Mouse (Mus musculus) c-Kit-negative CD71-positive TER-119-positive erythroid progenitor cells, embryonic 14.5 days (primary cell): ENCODE measurements around the gene Mob3c.

Experiments used
- DNase-seq: peaks from one replicate; pipeline ENCODE4 v3.0.0-alpha.2; 2013; ENCODE audit warnings: low read depth, low spot score

Mob3c gene

DNA sequence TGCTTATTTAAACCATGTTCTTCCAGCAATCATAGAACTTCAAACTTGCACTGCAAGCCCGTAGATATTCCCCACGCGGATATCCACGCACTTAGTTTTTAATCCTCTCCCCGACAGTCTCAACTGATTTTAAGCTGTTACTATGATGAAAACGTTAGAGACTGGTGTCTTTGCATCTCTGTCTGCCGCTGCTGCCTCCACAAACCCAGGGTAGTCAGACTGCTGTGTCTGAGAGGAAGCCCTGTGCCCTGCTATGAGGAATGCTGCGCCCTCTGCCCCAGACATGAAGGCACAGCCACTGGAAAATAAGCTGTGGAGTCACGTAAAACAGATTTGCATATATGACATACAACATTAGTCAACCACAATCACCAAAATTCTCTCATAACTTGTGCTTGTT, 50.9 kb downstream of the Mob3c start:
- no peak for DNase-seq

DNA sequence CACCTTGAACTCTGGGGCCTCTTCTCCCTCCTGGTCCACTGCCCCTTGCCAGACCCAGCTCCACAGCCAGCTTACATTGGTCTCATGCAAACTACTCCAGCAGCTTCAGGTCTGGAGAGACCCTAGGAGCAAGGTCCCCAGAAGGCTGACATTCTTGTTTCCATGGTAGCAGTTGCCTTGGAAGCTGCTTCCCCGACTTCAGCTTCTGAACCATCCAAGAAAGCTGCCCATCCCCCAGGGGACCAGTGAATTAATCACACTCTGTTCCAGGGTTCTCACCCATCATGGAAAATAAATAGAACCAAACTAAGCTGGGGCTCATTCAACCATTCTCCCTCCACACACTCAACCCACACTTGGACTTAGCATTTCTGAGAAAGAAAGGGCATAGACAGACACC, 53.3 kb downstream of the Mob3c start:
- DNase-seq: no peak

DNA sequence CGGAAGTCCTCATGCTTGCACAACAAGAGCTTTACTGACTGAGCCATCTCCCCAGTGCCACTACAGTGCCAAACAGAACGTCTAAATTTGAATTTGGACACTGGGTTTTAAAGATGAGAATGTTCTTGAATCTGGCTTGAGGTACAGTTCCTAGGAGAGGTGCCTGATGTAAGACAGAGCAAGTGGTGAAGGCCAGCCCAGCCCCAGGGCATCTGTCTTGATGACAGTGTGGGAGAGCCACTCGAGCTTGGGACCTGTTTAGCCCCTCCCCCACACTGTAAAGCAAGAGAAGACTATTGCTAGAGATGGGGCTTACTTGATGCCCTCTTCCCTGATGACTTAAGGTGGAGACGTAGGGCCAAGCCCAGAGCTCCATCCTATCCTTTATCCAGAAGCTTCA, 54.3 kb downstream of the Mob3c start:
- no peak for DNase-seq

DNA sequence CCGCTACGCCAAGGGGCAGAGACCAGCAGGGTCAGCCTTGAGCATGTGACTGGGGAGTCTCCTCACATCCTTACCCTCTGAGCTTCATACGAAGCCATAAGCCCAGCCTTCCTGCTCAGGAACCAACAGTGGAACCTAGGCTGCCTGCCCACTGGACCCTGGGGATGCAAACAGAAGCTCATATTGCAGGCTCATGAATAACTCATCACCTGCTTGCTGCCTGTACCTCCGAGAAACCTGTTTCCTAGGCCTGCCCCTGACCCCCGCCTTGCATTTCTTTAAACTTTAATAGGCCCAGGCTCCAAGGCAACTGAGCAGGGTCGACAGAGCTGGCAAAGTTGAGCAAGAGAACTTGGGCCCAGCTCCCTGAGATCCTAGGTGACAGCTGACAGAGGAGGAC, 56.1 kb downstream of the Mob3c start, which contains the start of gene Kncn:
TSS of gene Kncn (plus strand) at position 379 of the 400 bp plus-strand sequence.
- DNase-seq: no peak
